Mouse (Mus musculus) midbrain, embryonic 14.5 days (tissue): ENCODE results near the gene Rexo5. TPM values are rescaled to one million over a fixed set of nuclear protein-coding genes. Genes with fewer than 3 reads are reported as not detected.

Source experiments
- ATAC-seq: fragments of 200-750 bp; cut with Nextera tagmentation; 2 replicates; pipeline ENCODE4 v1.8.0; 2017; ENCODE audit warnings: moderate number of reproducible peaks, moderate library complexity; ENCODE audit not compliant: low FRiP score, low TSS enrichment
- DNase-seq: peaks from one replicate; pipeline ENCODE4 v3.0.0-alpha.2; 2015
- H3K27ac ChIP-seq: fragments of 300-500 bp; sonication (generic); replicated peaks from 2 replicates; pipeline ENCODE4 v1.5.1; 2014; ENCODE audit warnings: mild to moderate bottlenecking, low read depth, low read length, moderate library complexity
- H3K27me3 ChIP-seq: fragments of 300-500 bp; sonication (generic); 2 replicates; pipeline ENCODE4 v1.6.1; 2014; ENCODE audit warnings: low read length, control low read depth, mixed read lengths; ENCODE audit not compliant: control insufficient read depth, insufficient read depth
- H3K36me3 ChIP-seq: fragments of 300-500 bp; sonication (generic); 2 replicates; pipeline ENCODE4 v1.6.1; 2014; ENCODE audit warnings: low read length, control low read depth; ENCODE audit not compliant: control insufficient read depth, insufficient read depth
- H3K4me1 ChIP-seq: fragments of 300-500 bp; sonication (generic); 2 replicates; pipeline ENCODE4 v1.6.1; 2014; ENCODE audit warnings: mild to moderate bottlenecking, antibody characterized with exemption, low read length, control low read depth; ENCODE audit not compliant: control insufficient read depth, insufficient read depth
- H3K4me2 ChIP-seq: fragments of 300-500 bp; sonication (generic); 2 replicates; pipeline ENCODE4 v1.6.1; 2014; ENCODE audit warnings: mild to moderate bottlenecking, low read length, moderate library complexity
- H3K4me3 ChIP-seq: fragments of 300-500 bp; sonication (generic); replicated peaks from 2 replicates; pipeline ENCODE4 v1.5.1; 2014; ENCODE audit warnings: low read depth, low read length
- H3K9ac ChIP-seq: fragments of 300-500 bp; sonication (generic); replicated peaks from 2 replicates; pipeline ENCODE4 v1.6.1; 2014; ENCODE audit warnings: mild to moderate bottlenecking, low read length, moderate library complexity
- H3K9me3 ChIP-seq: fragments of 300-500 bp; sonication (generic); 2 replicates; pipeline ENCODE4 v1.6.1; 2016; ENCODE audit warnings: low read length, control low read depth, mixed read lengths; ENCODE audit not compliant: control insufficient read depth
- WGBS: fragments of 180-500 bp; shearing (Covaris S2); extraction: QIAGEN DNeasy Blood & Tissue Kit; methylation state at CpG from one replicate; pipeline ENCODE4 v1.1.7; 2014; 5-methylcytosine and 5-hydroxymethylcytosine counted together
- polyA plus RNA-seq: library from polyadenylated mRNA; unstranded; fragments of >200 nt; fragmentation: Nextera tagmentation; extraction: Ambion mirVana; gene quantifications from 2 replicates; pipeline ENCODE4 v1.2.1, GENCODE M21; 2014

Gene Rexo5
- polyA plus RNA-seq, 1 experiment from 2014 or later, result 11.6 TPM

DNA sequence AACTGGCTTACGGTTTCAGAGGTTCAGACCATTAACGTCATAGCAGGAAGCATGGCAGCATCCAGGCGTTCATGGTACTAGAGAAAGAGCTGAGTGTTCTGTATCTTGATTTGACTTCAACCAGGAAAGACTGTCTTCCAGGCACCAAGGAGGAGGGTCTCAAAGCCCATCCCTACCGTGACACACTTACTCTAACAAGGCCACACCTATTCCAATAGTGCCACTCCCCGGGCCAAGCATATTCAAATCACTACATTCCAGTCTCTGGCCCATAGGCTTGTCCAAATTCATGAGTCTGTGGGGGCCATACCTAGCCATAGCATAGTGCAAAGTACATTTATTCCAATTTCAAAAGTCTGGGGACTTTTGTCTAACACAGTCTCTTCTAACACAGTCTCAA lies 13.6 kb downstream of the Rexo5 start:
- no peak overlapping the region for H3K4me3 ChIP-seq
- no peaks in the 10 kb centered on the region; the same call in 1 of the 2 replicates for H3K36me3 ChIP-seq
- H3K9ac ChIP-seq, result no peak overlapping the region
- no peak overlapping the region for H3K27ac ChIP-seq
- H3K9me3 ChIP-seq, result no peaks in the 10 kb centered on the region
- no peak for DNase-seq
- H3K4me1 ChIP-seq, result no peaks in the 10 kb centered on the region
- ATAC-seq, result no peak
- WGBS, result 95% methylated on average over 5 of the region's 5 CpGs
- H3K4me2 ChIP-seq, result no peak overlapping the region
- H3K27me3 ChIP-seq, result no peaks in the 10 kb centered on the region

DNA sequence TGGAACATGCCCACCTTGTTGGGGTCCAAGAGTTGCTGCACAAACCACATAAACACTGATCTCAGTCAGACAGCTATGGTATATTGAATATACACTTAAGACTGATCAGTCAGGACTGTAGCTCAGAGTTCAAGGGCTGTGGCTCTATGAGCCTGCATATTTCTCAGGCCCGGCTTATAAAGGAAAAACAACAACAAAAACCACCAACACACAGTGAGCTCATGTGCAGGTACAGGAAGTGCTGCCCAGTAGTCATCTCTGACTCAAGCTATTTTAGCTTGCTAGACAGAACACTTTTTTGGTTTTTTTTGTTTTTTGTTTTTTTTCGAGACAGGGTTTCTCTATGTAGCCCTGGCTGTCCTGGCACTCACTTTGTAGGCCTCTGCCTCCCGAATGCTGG lies 14.9 kb downstream of the Rexo5 start:
- H3K27me3 ChIP-seq, result no peaks in the 10 kb centered on the region
- H3K4me1 ChIP-seq, result no peaks in the 10 kb centered on the region
- H3K4me3 ChIP-seq, result no peak overlapping the region
- no peaks in the 10 kb centered on the region for H3K9me3 ChIP-seq
- 90% methylated on average over 3 of the region's 3 CpGs for WGBS
- no peak for DNase-seq
- no peak overlapping the region for H3K4me2 ChIP-seq
- no peak overlapping the region for H3K27ac ChIP-seq
- no peaks in the 10 kb centered on the region; the same call in 1 of the 2 replicates for H3K36me3 ChIP-seq
- ATAC-seq, result no peak
- H3K9ac ChIP-seq, result no peak overlapping the region

DNA sequence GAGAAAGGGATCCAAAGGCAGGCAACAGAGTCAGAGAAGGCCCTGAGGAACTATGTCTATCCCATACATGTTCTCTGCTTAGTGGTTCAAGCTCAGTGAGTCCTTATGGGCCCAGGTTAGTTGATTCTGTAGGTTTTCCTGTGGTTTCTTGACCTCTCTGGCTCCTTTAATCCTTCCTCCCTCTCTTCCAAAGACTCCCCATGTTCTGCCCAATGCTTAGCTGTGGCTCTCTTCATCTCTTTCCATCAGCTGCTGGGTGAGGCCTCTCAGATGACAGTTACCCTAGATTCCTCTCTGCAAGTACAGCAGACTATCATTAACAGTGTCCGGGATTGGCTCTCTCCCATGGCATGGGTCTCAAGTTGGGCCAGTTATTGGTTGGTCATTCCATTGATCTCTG lies 41.6 kb downstream of the Rexo5 start:
- H3K27ac ChIP-seq, result no peak overlapping the region
- H3K4me1 ChIP-seq, result no peaks in the 10 kb centered on the region
- no peak overlapping the region for H3K9ac ChIP-seq
- H3K36me3 ChIP-seq, result no peaks in the 10 kb centered on the region
- no peaks in the 10 kb centered on the region for H3K27me3 ChIP-seq
- ATAC-seq, result no peak
- H3K4me2 ChIP-seq, result no peak overlapping the region
- H3K9me3 ChIP-seq, result no peaks in the 10 kb centered on the region
- 100% methylated on average over 1 of the region's 1 CpGs for WGBS
- H3K4me3 ChIP-seq, result no peak overlapping the region
- DNase-seq, result no peak

DNA sequence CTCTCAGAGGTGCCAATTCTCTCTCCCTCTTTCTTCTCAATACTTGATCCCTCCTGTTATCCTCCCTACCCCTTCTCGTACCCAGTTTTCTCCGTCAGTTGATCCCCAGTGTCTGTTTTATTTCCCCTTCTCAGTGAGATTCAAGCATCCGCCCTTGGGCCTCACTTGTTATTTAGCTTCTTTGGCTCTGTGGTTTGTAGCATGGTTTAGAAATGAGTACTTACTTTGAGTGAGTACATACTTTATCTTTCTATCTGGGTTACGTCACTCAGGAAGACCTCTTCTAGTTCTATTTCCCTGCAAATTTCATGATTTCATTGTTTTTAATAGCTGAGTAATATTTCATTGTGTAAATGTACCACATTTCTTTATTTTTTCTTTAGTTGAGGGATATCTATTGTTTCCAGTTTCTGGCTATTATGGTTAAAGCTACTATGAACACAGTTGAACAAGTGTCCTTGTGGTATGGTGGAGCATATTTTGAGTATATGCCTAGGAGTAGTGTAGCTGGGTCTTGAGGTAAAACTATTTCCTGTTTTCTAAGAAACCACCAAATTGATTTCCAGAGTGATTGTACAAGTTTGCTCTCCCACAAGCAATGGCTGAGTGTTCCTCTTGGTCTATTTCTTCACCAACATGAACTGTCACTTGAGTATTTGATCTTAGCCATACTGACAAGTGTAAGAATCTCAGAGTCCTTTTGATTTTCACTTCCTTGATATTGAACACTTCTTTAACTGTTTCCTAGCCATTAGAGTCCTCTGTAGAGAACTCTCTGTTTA lies 42.4 kb downstream of the Rexo5 start:
- DNase-seq (no peak), ATAC-seq (no peak)
- no peak overlapping the region for H3K9ac ChIP-seq
- no peaks in the 10 kb centered on the region for H3K36me3 ChIP-seq
- WGBS, result 98% methylated on average over 4 of the region's 4 CpGs
- H3K4me2 ChIP-seq, result no peak overlapping the region
- H3K4me3 ChIP-seq, result no peak overlapping the region
- no peak overlapping the region for H3K27ac ChIP-seq
- no peaks in the 10 kb centered on the region for H3K4me1 ChIP-seq
- H3K9me3 ChIP-seq, result no peaks in the 10 kb centered on the region
- H3K27me3 ChIP-seq, result no peaks in the 10 kb centered on the region

DNA sequence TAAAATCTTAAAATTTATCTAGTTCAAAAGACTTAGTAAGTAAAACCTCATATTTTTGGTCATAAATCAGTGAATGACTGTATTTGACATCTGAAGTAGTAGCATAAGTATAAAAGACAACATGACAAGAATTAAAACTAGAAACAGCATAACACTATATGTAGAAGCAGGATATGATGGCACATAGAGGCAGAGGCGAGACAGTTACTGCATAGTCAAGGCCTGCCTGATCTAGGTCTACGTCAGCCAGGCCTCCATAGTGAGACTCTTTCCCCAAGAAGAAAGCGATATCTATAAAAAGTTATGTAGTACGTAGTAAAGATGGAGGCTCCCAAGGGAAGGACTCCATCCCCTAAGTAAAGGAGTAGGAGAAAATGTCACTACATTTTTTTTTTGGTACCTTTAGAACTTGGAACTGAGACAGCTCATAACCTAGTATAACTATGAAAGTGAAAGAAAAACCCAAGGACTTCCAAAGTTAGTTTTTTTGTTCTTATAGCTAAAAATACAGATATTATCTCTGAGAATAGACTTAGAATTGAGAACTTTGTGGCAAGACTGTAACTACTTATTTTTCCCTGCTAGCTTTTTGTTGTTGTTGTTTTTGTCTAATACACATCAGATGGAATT lies 48.1 kb downstream of the Rexo5 start:
- no peak overlapping the region for H3K27ac ChIP-seq
- WGBS, result 96% methylated on average over 4 of the region's 4 CpGs
- H3K4me3 ChIP-seq, result no peak overlapping the region
- no peaks in the 10 kb centered on the region for H3K27me3 ChIP-seq
- no peak for ATAC-seq
- no peak overlapping the region for H3K4me2 ChIP-seq
- H3K4me1 ChIP-seq, result no peaks in the 10 kb centered on the region
- H3K9ac ChIP-seq, result no peak overlapping the region
- peaks cover 4% of the 10 kb centered on the region; the same call in 1 of the 2 replicates for H3K36me3 ChIP-seq
- DNase-seq, result no peak
- no peaks in the 10 kb centered on the region for H3K9me3 ChIP-seq

DNA sequence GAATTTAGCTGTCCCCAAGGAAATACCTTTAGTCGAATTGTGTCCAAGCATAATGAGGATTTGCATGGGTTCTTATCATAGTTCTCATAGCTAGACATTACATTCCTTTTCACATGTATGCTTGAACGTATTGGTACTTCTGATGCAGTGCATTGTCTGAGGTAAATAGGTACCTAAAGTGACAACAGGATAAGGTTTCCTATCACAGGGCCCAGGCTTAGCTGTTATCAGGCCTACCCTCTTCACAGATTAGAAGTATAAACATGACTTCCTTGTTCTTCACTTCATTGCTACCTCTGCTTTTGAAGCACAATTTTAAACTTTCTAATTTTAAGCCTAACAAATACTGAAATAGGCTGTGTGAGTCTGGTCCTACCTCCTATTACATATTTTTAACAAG lies 51.7 kb downstream of the Rexo5 start:
- ATAC-seq, result no peak

DNA sequence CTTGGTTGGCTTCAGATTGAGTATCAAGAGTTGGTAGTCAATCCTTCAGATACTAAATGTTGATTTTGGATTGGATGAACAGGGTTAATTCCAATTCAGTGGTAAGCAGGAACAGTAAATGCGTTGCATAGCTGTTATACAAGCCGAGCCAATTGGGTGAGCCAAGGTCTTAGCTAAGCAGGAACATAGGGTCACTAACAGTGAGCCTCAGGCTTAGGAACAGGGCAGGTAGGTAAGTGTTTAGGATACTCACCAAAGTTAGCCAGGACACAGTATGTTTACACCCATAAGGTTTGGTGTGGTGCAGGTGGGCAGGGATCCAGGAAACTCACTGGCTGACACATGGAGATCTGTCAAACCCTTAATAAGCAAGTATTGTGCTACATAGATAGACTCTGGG lies 53.6 kb downstream of the Rexo5 start:
- Histone ChIP-seq H3K36me3 (peaks cover 6% of the 10 kb centered on the region; the same call in 1 of the 2 replicates), H3K4me3 (no peak overlapping the region), H3K27ac (no peak overlapping the region), H3K9me3 (no peaks in the 10 kb centered on the region), H3K9ac (no peak overlapping the region), H3K27me3 (no peaks in the 10 kb centered on the region), H3K4me2 (no peak overlapping the region), H3K4me1 (no peaks in the 10 kb centered on the region)
- DNase-seq (no peak), ATAC-seq (no peak)
- 92% methylated on average over 2 of the region's 2 CpGs for WGBS

More for the DNA sequence above, 51.7 kb downstream of the Rexo5 start:
- Histone ChIP-seq H3K36me3 (peaks cover 4% of the 10 kb centered on the region; the same call in 1 of the 2 replicates), H3K9ac (no peak overlapping the region), H3K9me3 (no peaks in the 10 kb centered on the region), H3K27me3 (no peaks in the 10 kb centered on the region), H3K4me2 (no peak overlapping the region), H3K27ac (no peak overlapping the region), H3K4me3 (no peak overlapping the region), H3K4me1 (no peaks in the 10 kb centered on the region)
- WGBS, result 89% methylated on average over 2 of the region's 2 CpGs
- DNase-seq, result no peak

DNA sequence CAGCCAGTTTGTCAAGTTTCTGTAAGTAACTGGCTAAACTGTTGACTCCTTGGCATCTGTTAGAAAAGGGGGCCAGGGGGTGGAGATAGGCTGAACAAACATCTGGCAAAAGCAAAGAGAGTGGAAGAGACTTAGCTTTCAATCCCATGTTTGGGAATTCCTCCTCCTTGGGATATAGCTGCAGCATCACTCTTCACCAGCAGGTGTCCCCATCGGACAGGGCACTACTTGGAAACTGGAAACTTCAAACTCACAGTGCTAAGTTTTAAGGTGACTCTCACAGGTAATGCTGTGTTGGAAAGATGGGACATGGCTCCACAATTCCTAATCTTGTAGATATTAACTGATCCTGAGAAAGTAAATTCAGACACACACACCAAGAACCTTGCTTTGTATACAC lies 55.3 kb downstream of the Rexo5 start:
- no peak for ATAC-seq
- 3% methylated on average over 1 of the region's 1 CpGs for WGBS
- no peaks in the 10 kb centered on the region for H3K27me3 ChIP-seq

DNA sequence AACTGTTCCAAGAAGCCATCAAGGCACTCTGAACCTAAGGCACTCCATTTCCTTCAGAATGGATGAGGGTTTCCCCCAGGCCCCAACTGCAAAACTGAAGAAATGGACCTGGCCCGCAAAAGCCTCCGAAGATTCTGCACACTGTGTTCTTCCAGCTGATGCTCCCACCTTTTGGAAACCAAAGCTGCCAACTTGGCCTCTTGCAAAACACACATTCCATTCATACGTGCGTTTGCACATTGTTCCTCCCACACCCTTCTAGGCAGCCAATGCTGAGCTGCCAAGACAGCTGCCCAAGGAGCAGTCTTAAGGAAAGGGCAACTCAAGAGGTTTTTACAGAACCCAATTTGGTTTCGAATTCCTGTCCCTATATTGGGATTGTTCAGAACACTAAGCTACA lies 56.9 kb downstream of the Rexo5 start:
- DNase-seq (no peak), ATAC-seq (no peak)
- Histone ChIP-seq H3K9me3 (no peaks in the 10 kb centered on the region), H3K4me1 (no peaks in the 10 kb centered on the region), H3K4me2 (no peak overlapping the region), H3K4me3 (no peak overlapping the region), H3K27me3 (no peaks in the 10 kb centered on the region), H3K36me3 (0 out of 2 replicates have a peak, but pooled peaks cover 14% of the 10 kb centered on the region), H3K27ac (no peak overlapping the region), H3K9ac (no peak overlapping the region)
- 93% methylated on average over 5 of the region's 5 CpGs for WGBS

More for the DNA sequence above, 55.3 kb downstream of the Rexo5 start:
- Histone ChIP-seq H3K9ac (no peak overlapping the region), H3K36me3 (peaks cover 13% of the 10 kb centered on the region; the same call in 1 of the 2 replicates), H3K4me1 (no peaks in the 10 kb centered on the region), H3K4me2 (no peak overlapping the region), H3K27ac (no peak overlapping the region), H3K4me3 (no peak overlapping the region), H3K9me3 (no peaks in the 10 kb centered on the region)
- peak; percentile 82 for DNase-seq
